Mouse (Mus musculus): ENCODE results near the gene Flt3.
A peak's percentile ranks its signal among the peaks of the same experiment; 100 is the strongest.

Gene Flt3

DNA sequence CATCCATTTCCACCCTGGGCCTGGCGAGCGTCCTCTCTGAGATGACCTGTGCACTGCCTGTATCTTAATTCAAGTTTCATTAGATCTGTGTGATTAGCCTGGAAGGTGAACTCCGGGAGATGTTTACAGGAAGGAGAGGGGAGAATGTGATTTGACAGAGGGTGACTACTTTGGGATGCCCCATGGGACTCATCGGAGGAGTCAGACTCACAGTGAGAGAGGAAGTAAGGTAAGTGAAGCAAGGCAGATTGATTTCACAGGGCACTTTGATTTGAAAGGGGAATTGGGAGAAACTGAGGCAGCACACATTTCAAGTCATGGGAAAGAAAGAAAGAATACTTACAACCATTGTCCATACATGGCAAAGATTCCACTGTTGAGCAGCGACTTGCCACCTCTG lies 5.8 kb upstream of the Flt3 start:
- DNase-seq: no peak

DNA sequence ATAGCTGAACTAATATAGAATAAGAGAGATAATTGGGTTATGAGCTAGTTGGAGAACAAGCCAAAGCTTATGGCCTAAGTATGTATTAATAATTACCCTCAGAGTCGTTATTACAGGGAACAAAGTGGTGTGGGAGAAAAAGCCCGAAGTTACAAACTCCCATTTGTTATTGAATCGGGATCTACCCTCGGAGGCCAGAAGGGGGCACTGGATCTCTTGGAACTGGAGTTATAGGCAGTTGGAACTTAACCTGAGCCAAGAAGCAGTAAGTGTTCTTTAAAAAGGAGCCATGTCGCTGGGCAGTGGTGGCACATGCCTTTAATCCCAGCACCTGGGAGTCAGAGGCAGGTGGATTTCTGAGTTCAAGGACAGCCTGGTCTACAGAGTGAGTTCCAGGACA lies 2.2 kb upstream of the Flt3 start:
- no peak for DNase-seq

DNA sequence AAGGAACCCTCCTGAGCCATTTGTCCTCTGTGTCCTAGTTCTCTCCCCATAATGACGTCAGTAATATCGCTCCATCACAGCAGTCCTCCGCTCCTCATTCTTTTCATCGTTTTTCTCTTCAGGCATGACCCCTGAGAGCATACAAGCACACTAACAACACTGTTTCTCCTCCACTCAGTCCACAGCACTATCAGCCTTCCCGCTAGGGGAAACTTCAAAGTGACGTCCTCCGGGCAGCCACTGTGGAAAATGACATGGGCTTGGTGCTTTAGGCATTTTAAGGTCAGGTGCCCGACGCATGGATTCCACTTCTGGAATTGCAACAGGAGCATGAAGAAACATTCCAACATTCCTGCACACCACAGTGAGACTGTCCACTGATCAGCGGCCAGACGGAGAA lies 735 bp upstream of the Flt3 start:
- no peak for DNase-seq

DNA sequence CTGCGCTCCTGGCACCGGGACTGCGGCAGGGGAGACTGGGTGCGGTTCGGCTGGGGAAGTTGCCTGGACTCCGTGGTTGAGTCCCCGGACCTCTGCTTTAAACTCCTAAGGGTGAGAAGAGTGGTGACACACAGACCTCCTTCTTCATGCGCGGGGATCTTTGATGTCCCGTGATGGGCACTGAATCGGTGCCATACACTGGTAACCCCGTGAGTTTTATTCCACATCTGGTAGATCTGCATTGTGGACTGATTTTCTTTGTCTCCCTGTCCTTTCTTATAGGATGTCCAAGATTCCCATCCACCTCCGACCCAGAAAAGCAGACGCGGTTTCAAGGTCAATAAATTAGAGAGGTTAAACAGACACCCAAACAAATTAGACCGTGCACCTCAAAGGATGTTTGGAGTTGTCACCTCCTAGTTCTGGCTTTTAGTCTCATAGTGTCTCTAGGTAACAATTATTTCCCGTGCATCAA lies 253 bp upstream of the Flt3 start:
- no peak for DNase-seq

DNA sequence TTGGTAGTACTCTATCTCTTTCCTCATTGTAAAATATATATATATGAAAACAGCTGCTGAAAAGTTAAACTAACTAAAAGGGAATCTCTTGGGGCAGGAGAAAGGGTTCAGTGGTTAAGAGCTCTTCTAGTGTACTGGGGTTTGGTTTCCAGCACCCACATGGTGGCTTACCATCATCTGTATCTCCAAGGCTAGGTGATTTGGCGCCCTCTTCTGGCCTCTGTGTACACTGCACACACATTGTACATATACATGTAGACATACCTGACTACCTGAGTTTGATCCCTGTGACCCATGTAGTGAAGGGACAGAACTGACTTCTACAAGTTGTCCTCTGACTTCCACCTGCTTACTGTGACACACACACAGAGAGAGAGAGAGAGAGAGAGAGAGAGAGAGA lies 5.2 kb downstream of the Flt3 start:
- no peak for DNase-seq

DNA sequence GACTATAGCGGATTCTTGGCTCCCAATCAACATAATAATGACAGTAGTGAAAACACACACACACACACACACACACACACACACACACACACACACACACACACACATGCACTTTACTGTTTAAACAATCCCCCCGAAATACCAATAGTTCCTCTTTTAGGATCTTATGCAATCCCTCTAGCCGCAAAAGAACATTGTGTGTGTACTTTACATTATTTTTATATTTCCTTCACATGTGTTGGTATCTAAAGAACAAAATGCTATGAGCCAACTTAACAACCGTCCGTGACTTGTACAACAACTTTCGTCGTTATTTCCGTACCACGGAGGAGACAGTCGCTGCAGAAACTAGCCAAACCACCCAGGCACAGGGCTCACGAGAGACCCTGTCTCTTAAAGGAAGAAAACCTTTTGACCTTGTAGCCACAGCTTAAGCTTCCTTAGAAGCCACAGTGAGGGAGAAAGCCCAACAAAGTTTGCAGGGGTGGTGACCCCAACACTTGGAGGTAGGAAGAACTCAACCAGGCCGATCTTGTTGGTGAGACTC lies 7.5 kb downstream of the Flt3 start:
- no peak for DNase-seq

DNA sequence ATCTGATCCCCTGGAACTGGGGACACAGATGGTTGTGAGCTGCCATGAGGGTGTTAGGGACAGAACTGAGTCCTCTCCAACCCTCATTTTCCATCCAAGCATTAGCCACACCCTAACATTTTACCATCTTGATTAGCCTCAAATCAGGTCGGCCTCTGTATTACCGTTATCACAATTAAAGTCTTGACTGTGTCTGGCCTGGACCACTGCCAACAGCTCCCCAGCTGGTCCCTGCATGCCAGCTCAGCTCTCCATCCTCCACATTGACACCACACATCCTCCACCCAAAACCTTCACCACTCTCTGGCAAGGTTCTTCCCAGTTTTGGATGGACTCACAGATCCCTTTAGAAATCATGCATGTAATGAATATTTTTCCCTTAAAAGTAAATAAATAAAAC lies 9.5 kb downstream of the Flt3 start:
- DNase-seq: peak; percentile 36

DNA sequence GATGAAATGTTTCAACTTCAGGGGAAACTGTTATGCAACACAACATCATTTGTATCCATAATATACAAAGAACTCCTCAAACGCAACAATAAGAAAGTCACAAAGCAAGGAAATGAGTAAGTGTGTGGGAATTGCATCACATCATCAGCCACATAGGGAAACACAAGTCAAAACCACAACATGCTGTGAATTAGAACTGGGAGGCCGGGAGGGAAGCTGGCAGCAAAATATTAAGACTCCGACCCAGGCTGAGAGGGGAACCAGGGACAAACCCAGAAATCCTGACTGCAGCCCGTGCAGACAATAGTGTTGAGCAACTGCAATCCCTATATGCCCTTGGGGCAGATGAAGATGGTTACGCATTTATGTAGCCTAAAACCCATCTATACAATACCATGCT lies 11.2 kb downstream of the Flt3 start:
- no peak for DNase-seq

DNA sequence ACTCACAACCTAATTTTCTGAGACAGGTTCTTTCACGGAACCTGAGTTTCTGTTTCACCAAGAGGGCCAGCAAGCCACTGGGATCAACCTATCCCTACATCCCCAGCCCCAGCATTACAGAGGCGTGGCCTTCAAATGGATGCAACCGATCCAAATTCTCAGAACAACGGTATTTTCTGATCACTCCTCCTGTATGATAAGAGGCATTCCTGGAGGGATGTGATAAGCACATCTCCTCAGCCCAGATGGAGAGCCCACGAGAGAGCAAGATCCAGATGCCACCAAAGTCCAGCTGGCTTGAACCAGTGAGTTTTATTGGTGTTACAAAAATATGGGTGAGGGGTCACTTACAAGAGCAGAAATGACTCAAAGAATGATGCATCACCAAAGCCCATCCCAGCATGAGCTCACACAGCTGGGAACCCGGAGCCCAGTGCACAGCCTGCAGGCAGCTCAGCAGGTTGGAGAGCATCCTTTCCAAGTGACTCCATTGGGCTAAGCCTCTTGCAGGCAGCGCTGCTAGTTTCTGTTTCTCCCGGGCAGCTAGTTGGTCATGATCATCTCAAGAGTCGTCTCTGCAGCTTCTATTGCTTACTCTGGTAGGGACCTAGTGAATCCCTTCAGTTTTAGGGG lies 11.8 kb downstream of the Flt3 start:
- no peak for DNase-seq

DNA sequence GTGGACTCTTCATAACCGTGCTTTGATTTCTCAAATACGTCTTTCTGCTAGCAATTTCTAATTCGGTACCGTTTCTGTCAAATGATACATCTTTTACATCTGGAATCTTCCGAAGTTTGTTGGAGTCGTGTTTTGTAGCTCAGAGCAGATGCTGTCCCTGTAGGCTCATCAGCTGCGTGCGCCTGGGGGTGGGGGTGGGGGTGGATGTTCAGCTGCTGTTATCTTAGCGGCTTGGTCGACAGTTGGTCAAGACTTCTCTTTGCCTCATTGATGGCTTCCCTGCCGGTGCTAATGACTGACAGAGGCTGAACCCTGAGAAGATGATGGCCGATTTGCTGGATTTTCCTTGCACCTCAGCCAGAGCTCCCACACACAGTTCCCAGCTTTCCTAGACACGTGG lies 13.4 kb downstream of the Flt3 start:
- no peak for DNase-seq

DNA sequence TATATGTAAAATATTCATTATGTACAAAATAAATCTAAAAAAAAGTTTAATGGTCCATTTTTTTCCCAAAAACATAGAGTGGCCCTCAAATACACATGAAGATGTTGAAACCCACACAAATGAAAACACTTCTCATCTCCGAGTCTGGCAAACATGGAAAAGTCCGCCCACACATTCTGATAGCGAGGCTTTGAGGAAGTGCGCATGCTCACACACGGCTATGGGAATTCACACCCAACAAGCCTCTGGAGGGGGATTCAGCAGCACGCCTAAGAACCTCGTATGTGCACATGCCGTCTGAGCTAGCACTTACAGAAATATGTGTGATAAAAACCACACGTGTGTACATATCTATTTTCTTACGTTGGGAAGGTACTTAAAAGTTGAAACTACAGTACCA lies 18.9 kb downstream of the Flt3 start:
- peak; percentile 59 for DNase-seq

DNA sequence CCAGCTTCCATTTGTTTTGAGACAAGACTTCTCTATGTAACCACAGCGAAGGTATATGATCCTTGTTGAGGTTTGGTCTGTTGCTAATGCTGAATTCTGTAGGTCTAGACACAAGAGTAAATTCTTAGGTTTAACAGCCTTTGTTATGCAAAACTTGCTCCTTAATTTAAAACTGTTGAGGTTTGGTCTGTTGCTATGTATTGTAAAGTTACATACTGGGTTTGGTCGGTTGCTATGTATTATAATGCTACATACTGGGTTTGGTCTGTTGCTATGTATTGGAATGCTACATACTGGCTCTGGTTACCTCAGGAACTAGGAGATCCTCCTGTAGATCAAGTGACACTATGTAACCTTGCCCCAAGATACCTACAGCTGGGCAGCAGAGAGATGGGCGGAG lies 20.8 kb downstream of the Flt3 start:
- no peak for DNase-seq

DNA sequence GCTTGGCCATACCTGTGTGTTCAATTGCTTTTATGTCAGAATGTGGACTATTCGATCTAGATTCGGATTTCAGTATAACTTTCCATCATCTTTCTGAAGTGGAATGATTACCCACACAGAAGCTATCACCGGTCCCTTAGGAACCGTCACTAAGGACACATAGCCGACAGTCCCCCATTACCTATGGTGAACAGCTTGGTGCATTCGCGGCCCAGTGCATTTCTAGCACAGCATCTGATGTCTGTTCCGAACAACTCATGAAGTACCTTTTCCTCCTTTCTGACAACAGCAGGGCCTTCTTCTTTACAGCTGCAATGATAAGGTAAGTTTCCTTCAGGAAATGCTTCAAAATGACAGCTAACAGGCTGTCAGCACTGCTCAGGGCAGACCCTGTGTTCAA lies 30.0 kb downstream of the Flt3 start:
- no peak for DNase-seq

DNA sequence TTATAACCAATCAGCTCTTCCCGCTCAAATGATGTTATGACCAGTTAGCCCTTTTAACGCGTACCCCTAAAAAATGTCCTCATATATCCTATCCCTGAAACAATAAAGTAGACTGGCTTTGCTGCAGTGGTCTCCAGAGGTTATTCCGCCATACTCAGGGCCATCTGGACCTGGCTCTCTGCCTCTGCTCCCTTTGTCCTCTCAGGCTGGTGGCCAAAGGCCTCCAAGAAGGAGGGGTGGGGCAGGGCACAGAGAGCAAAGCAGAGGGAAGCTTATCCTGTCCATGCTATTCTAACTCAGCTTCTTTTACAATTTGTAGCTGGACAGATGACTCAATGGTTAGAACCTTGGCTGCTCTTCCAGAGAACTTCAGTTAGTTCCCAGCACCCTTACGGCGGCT lies 32.1 kb downstream of the Flt3 start:
- no peak for DNase-seq

DNA sequence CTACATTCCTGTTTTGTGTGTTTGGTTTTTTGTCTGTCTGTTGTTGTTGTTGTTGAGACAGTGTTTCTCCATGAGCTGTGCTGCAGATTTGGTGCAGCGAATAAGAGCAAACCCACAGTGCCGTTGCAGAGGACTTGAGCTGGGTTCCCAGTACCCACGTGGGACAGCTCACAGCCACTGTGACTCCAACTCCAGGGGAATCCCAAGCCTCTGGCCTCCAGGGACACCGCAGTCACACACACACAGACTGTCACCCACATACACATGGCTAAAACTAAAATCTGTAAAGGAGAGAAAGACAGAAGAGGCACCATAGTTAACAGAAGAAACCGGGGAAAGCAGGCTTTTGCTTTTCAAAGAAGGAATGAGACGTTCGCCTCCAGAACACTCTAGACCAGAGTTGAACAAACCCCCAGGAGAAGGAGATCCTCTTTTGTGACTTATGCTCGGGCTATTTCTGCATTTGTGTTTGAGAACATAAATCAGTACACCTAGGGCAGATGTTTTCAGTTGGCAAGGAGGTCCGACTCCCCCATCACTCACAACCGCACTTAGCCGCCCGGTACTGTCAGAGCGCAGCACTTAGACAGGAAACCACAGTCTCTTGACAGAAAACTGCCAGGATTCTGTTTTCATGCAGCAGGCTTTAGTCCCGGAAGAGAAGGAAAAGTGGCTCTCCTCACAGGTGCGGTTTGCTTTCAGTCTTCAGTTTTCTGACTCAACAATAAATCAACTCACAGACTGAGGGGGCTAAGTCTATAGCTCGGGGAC lies 34.1 kb downstream of the Flt3 start:
- DNase-seq: no peak

DNA sequence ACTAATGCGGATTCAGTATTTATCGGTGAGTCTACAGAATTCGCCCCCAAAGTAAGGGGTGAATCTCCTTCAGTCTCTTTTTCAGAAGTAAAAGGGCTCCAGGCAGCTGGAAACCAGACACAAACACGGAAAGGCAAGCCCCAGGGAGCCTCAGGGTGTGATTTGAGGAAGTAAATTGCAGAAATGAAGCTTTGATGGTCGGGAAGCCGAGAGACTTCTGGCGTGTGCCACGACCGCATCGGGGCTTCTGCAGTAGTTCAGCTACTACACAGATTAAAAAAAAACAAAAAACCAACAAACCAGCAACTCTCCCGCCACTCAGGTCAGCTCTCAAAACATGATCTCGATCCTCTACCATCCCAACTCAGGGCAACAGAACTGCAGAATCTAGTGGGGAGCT lies 37.2 kb downstream of the Flt3 start:
- DNase-seq: peak; percentile 66

DNA sequence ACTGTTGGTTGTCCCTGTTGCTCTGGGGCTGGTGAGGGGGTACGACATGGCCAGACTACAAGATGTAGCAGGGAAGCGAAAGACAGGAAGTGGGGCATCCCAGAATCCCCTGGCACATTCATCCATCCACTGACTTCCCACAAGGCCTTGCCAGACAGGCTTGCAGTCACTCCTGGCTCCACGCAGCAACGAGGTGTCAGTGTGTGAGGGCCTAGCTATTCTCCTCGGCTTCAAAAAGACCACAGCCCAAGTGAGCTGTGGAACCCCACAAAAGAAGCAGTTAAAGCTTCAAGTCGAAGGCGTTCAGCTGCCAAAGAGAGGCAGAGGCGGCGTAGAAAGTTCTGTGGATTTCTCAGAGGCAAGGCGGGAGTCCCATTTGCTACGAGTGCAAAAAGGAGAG lies 41.8 kb downstream of the Flt3 start:
- no peak for DNase-seq

DNA sequence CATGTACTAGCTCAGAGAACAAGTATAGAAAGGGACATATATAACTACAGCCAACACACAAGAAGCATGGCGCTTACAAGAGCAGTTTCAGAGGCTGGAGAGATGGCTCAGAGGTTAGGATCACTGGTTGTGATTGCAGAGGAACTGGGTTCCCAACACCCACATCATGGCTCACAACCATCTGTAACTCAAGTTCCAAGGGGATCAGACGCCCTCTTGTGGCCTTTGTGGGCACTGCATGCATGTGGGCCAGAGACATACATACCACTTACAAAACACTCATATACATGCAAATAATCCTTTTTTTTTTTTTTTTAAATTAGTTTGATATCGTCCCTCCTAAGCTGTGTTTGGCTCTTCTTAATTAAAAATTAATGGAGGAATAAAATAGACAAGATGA lies 42.8 kb downstream of the Flt3 start:
- no peak for DNase-seq

DNA sequence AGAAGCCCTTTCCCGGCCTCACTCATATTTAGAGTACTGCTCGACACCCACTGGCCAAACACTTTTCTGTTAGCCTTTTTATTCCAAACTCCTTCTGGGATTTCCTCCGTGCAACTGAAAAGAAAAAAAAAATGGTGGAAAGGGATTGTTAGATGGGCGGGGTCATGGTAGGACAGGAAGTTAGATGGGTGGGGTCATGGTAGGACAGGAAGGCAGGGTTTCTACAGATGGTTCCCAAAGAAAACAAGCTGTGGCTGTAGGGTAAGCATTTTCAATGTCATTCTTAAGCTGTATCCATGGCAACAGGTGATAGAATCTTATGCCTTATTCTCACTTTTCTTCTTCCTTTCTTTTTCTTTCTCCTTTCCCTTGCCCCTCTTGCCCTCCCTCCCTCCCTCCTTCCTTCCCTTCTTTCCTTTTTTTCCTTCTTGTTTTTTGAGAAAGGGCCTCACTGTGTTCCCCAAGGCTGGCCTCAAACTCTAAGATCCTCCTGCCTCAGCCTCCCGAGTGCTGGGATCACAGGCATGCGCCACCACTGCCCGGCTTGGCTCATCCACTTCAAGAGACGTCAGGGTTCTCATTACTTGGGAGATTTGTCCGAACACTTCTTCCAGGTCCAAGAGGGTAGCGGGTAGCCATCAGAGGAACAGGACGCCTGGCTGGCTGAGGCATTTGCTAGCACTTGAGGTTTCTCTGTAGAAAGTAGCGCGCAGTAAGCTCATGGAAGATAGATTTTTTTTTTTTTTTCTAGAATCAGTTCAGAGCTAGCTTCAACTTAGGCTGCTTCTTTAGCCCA lies 43.8 kb downstream of the Flt3 start:
- no peak for DNase-seq

DNA sequence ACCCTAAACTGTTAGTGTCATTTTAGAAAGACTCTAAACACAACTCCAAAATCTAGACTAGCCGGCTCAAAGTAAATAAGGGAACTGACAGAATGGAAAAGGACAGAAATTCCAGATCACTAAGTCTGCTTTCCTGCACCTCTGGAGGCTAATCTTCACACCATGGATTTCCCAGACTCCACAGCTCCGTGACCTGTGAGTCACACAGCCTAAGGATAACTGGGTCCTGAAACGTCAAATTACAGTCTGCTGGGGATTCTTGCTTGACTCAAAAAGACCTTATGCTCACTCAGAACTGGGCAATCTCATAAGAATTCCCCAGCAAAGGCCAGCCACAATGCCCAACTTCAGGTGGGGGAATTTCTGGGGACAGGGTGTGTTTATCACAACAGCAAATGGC lies 44.5 kb downstream of the Flt3 start:
- no peak for DNase-seq

DNA sequence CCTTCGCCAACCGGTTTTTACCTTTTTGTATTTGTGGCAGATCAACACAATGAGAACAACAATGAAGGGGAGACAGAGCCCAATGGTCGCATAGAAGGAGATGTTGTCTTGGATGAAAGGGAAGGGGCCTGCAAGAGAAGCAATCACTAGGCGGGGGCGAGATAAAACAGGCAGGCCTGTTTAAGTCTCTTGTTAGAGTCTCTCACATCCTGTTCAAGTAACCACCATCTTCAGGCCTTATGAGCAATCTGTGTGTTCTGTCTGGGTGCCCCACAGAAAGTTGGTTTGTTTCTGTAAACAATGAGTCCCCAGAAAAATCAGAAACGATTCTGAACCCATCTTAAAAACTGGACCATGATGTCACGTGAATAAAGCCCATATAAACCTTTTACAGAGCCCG lies 45.3 kb downstream of the Flt3 start:
- no peak for DNase-seq

DNA sequence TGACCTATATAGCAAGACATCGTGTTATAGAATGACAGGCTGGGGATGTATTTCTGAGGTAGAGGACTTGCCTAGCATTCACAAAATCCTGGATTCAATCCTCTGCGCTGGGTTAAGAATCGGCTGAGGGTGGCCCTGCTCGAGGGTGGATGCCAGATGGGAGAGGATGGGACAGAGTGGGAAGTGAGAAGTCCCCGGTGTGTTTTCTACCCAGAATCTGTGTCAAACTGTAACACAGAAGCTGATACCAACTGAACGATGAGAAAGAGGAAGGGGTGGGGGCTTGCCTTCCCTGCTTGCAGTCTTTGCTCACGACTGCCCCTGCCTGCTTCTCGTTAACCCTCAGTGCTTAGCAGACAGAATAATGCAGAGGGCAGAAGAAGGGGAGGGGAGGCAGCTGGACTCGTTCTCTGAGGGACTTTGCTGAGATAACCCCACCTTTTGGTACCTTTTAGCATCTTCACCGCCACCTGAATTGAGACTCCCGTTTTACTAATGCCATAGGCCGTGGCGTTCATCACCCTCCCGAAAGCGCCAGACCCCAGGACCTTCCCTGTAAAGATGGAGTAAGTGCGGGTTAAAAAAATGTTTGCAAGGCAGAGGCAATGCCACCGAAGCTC lies 46.0 kb downstream of the Flt3 start:
- peak; percentile 83 for DNase-seq

DNA sequence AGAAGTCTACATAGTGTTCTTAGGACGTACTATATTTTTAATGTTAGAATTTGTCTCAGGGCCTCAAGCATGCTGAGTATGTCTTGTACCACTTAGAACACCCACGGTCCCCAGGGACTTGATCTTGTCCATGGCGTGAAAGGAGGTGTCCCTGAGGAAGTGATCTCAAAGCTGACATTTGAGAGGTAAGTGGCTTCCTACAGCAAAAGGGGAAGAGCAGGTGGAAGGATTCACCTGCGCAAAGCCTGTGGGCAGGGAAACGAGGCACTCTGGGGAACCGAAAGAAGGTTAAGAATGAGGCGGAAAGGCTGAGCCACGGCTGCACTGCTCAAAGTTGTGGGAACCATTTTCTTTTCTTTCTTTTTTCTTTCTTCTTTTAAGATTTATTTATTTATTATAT lies 48.4 kb downstream of the Flt3 start:
- no peak for DNase-seq
